Mouse (Mus musculus) cerebellum, postnatal 4 days (tissue): ENCODE data around the gene Dpm3.
A peak's percentile ranks its signal among the peaks of the same experiment; 100 is the strongest.
"Not testable (repeated sequence)": the region's sequence is repeated elsewhere in the genome, so short reads cannot be mapped to it uniquely, and the experiment has no call there.

Experiments
- DNase-seq, 2 experiments: peaks; one replicate each; pipeline ENCODE4 v3.0.0; 2022; ENCODE audit warnings: low spot score in 2 of 2, mixed read lengths in 1 of 2

Dpm3 gene

GRCm38 (mm10) chr3:89259076-89259475, at the start of gene Dpm3:
Dpm3 (plus strand) TSS chr3:89259358.
- DNase-seq: no peak

GRCm38 (mm10) chr3:89209731-89210130, 49.4 kb upstream of the Dpm3 start:
- DNase-seq: no peak

GRCm38 (mm10) chr3:89210162-89210561, 49.0 kb upstream of the Dpm3 start:
- DNase-seq: no peak

- DNase-seq: no peak
These were observed 48.4 kb upstream of the Dpm3 start for GRCm38 (mm10) chr3:89210731-89211130.

- DNase-seq: peak; percentile 74 to 92
These were observed 45.2 kb upstream of the Dpm3 start for GRCm38 (mm10) chr3:89213803-89214530.

- DNase-seq: no peak
These were observed 44.3 kb upstream of the Dpm3 start, which contains the start of gene Thbs3 for GRCm38 (mm10) chr3:89214681-89215411. Thbs3 (plus strand) TSS chr3:89215180.

GRCm38 (mm10) chr3:89215853-89216252, 43.3 kb upstream of the Dpm3 start:
- peak; percentile 80 to 84 for DNase-seq

GRCm38 (mm10) chr3:89216407-89216806, 42.8 kb upstream of the Dpm3 start:
- DNase-seq: not testable (repeated sequence)

GRCm38 (mm10) chr3:89218271-89218670, 40.9 kb upstream of the Dpm3 start:
- no peak for DNase-seq

- no peak for DNase-seq
These were observed 39.6 kb upstream of the Dpm3 start for GRCm38 (mm10) chr3:89219546-89219945.

GRCm38 (mm10) chr3:89221167-89221566, 38.0 kb upstream of the Dpm3 start:
- no peak for DNase-seq

GRCm38 (mm10) chr3:89224796-89225195, 34.4 kb upstream of the Dpm3 start:
- no peak for DNase-seq

GRCm38 (mm10) chr3:89225321-89225815, 33.8 kb upstream of the Dpm3 start:
- DNase-seq: no peak

GRCm38 (mm10) chr3:89225918-89226317, 33.2 kb upstream of the Dpm3 start:
- DNase-seq: no peak

GRCm38 (mm10) chr3:89226361-89226760, 32.8 kb upstream of the Dpm3 start:
- no peak for DNase-seq

GRCm38 (mm10) chr3:89226900-89227299, 32.3 kb upstream of the Dpm3 start, which contains the start of gene Mtx1:
Mtx1 (minus strand) TSS chr3:89227088.
- no peak for DNase-seq

- DNase-seq: peak; percentile 70 to 80
These were observed 31.6 kb upstream of the Dpm3 start for GRCm38 (mm10) chr3:89227307-89228179.

- peak; percentile 77 to 91 for DNase-seq
These were observed 31.0 kb upstream of the Dpm3 start for GRCm38 (mm10) chr3:89228180-89228549.

- no peak for DNase-seq
These were observed 30.3 kb upstream of the Dpm3 start, which contains the start of gene Muc1 for GRCm38 (mm10) chr3:89228836-89229235. Muc1 (plus strand) TSS chr3:89229057.

- no peak for DNase-seq
These were observed 29.9 kb upstream of the Dpm3 start for GRCm38 (mm10) chr3:89229276-89229675.

GRCm38 (mm10) chr3:89230561-89230960, 28.6 kb upstream of the Dpm3 start:
- DNase-seq: no peak

GRCm38 (mm10) chr3:89231345-89231744, 27.8 kb upstream of the Dpm3 start:
- no peak for DNase-seq
